Mouse (Mus musculus): ENCODE data around the gene Ccdc138.

- TF ChIP-seq POLR2A (IDR thresholded peaks at IDR 0.05; ENCODE audit: insufficient read length, low read depth): no peak
- TF ChIP-seq CEBPB (IDR thresholded peaks at IDR 0.05; ENCODE audit: insufficient read depth, poor library complexity, severe bottlenecking): no peak
- no peak for TF ChIP-seq USF1 (IDR thresholded peaks at IDR 0.05; ENCODE audit: low read depth)
- no peak for TF ChIP-seq SRF (IDR thresholded peaks at IDR 0.05; ENCODE audit: control insufficient read depth, insufficient read length, low read depth)
- TF ChIP-seq MAX (IDR thresholded peaks at IDR 0.05; ENCODE audit: low read depth): no peak
- no peak for TF ChIP-seq TCF3 (IDR thresholded peaks at IDR 0.05; ENCODE audit: insufficient read length, low read depth)
- TF ChIP-seq E2F4 (IDR thresholded peaks at IDR 0.05; ENCODE audit: insufficient read depth): no peak
- no peak for TF ChIP-seq REST (IDR thresholded peaks at IDR 0.05; ENCODE audit: insufficient read depth, insufficient read length)
- no peak for TF ChIP-seq POLR2AphosphoS2 (IDR thresholded peaks at IDR 0.05; ENCODE audit: insufficient read length, low read depth)
- TF ChIP-seq TCF12 (IDR thresholded peaks at IDR 0.05; ENCODE audit: insufficient read depth, poor library complexity, severe bottlenecking): no peak
- TF ChIP-seq MYOG (IDR thresholded peaks at IDR 0.05; ENCODE audit: control insufficient read depth in 1 of 3, insufficient read depth in 1 of 3, insufficient read length in 2 of 3, low read depth in 2 of 3): no peak
These were observed 104.2 kb downstream of the Ccdc138 start for GRCm38 (mm10) chr10:58601946-58602345.

All from myocyte (in vitro differentiated cells).